Mouse (Mus musculus) CH12.LX (cell line): ENCODE results near the gene 1110059E24Rik. TPM values are rescaled to one million over a fixed set of nuclear protein-coding genes. Genes with fewer than 3 reads are reported as not detected.

Source experiments
- DNase-seq: peaks from one replicate; pipeline ENCODE4 v3.0.0-alpha.2; 2013; ENCODE audit errors: extremely low read depth
- H3K27ac ChIP-seq: 2 replicates; pipeline ENCODE4 v1.5.1; 2012; ENCODE audit warnings: low read depth, mild to moderate bottlenecking, control low read depth, moderate library complexity; ENCODE audit not compliant: insufficient read depth
- H3K27me3 ChIP-seq: replicated peaks from 2 replicates; pipeline ENCODE3; 2012; ENCODE audit warnings: inconsistent platforms
- H3K36me3 ChIP-seq, 2 experiments: replicated peaks in 1 of 2; 2 replicates each; pipeline versions ENCODE3 to v1.6.1; 2012; ENCODE audit warnings: inconsistent platforms in 1 of 2, low read length in 1 of 2, mild to moderate bottlenecking in 1 of 2, mixed read lengths in 1 of 2, moderate library complexity in 1 of 2; ENCODE audit not compliant: control insufficient read depth in 1 of 2, insufficient read depth in 1 of 2
- H3K4me1 ChIP-seq, 2 experiments: 2 replicates each; pipeline ENCODE4 v1.6.1; 2012; ENCODE audit warnings: inconsistent platforms in 1 of 2, moderate library complexity in 1 of 2; ENCODE audit not compliant: insufficient read depth in 2 of 2, control insufficient read depth in 1 of 2
- H3K4me2 ChIP-seq: 2 replicates; pipeline ENCODE4 v1.6.1; 2012; ENCODE audit warnings: low read depth, mild to moderate bottlenecking, control low read depth; ENCODE audit not compliant: poor library complexity, insufficient read depth, severe bottlenecking
- H3K4me3 ChIP-seq, 3 experiments: fragments of 150-350 bp in 1 of 3; sonication (generic) in 1 of 3; replicated peaks in 1 of 3; 2 replicates each; pipeline versions ENCODE3 to v1.5.1; 2011 to 2012; ENCODE audit warnings: low read depth in 2 of 3, low read length in 2 of 3, mild to moderate bottlenecking in 2 of 3, moderate library complexity in 2 of 3, control low read depth in 1 of 3, improper control_type of control experiment in 1 of 3, inconsistent platforms in 1 of 3, mixed read lengths in 1 of 3; ENCODE audit not compliant: poor library complexity in 1 of 3
- H3K79me2 ChIP-seq: replicated peaks from 2 replicates; pipeline ENCODE4 v1.6.1; 2012; ENCODE audit warnings: mild to moderate bottlenecking, moderate library complexity; ENCODE audit not compliant: control insufficient read depth, poor library complexity, insufficient read depth, severe bottlenecking; ENCODE audit errors: extremely low read depth
- H3K9ac ChIP-seq: 2 replicates; pipeline ENCODE4 v1.6.1; 2012; ENCODE audit warnings: low read depth, mild to moderate bottlenecking, control low read depth, moderate library complexity; ENCODE audit not compliant: insufficient read depth
- H3K9me3 ChIP-seq: replicated peaks from 2 replicates; pipeline ENCODE3; 2012; ENCODE audit warnings: low read length, inconsistent platforms, mixed read lengths
- BHLHE40 ChIP-seq: IDR thresholded peaks from 2 replicates; pipeline ENCODE4 v1.6.1; 2011; ENCODE audit warnings: mild to moderate bottlenecking, low read depth, low read length, improper control_type of control experiment
- CHD1 ChIP-seq: IDR thresholded peaks from 2 replicates; pipeline ENCODE4 v1.6.1; 2012; ENCODE audit warnings: low read depth, low read length, improper control_type of control experiment, inconsistent platforms
- CHD2 ChIP-seq: IDR thresholded peaks from 2 replicates; pipeline ENCODE4 v1.6.1; 2011; ENCODE audit warnings: low read length, improper control_type of control experiment
- CTCF ChIP-seq, 2 experiments: IDR thresholded peaks in 1 of 2; conservative IDR thresholded peaks in 1 of 2; 2 replicates each; pipeline ENCODE4 v1.5.1; 2011 to 2012; ENCODE audit warnings: low read depth in 2 of 2, low read length in 2 of 2, improper control_type of control experiment in 1 of 2, inconsistent platforms in 1 of 2, mild to moderate bottlenecking in 1 of 2, moderate library complexity in 1 of 2
- E2F4 ChIP-seq: IDR thresholded peaks from 2 replicates; pipeline ENCODE4 v1.6.1; 2011; ENCODE audit warnings: low read depth, low read length, improper control_type of control experiment; ENCODE audit not compliant: insufficient replicate concordance
- ELF1 ChIP-seq: IDR thresholded peaks from 2 replicates; pipeline ENCODE4 v1.6.1; 2014; ENCODE audit warnings: low read depth, mild to moderate bottlenecking, inconsistent platforms, low read length, improper control_type of control experiment
- EP300 ChIP-seq: IDR thresholded peaks from 2 replicates; pipeline ENCODE4 v1.6.1; 2011; ENCODE audit warnings: low read length, improper control_type of control experiment
- ETS1 ChIP-seq: conservative IDR thresholded peaks from 2 replicates; pipeline ENCODE4 v1.6.1; 2012; ENCODE audit warnings: low read depth, mild to moderate bottlenecking, inconsistent platforms, low read length, improper control_type of control experiment, moderate library complexity
- GABPA ChIP-seq: IDR thresholded peaks from 2 replicates; pipeline ENCODE4 v1.6.1; 2012; ENCODE audit warnings: low read depth, low read length, improper control_type of control experiment, inconsistent platforms; ENCODE audit not compliant: insufficient replicate concordance
- HCFC1 ChIP-seq: IDR thresholded peaks from 2 replicates; pipeline ENCODE4 v1.6.1; 2012; ENCODE audit warnings: low read depth, mild to moderate bottlenecking, inconsistent platforms, low read length, improper control_type of control experiment
- IRF4 ChIP-seq: IDR thresholded peaks from 2 replicates; pipeline ENCODE4 v1.6.1; 2014; ENCODE audit warnings: low read depth, mild to moderate bottlenecking, inconsistent platforms, low read length, improper control_type of control experiment
- JUN ChIP-seq: IDR thresholded peaks from 2 replicates; pipeline ENCODE4 v1.6.1; 2011; ENCODE audit warnings: low read depth, mild to moderate bottlenecking, low read length, improper control_type of control experiment, moderate library complexity; ENCODE audit not compliant: insufficient read depth
- JUND ChIP-seq: conservative IDR thresholded peaks from 2 replicates; pipeline ENCODE4 v1.6.1; 2011; ENCODE audit warnings: low read depth, low read length, improper control_type of control experiment
- KAT2A ChIP-seq: IDR thresholded peaks from 2 replicates; pipeline ENCODE4 v1.6.1; 2012; ENCODE audit warnings: low read length, improper control_type of control experiment, inconsistent platforms; ENCODE audit not compliant: insufficient replicate concordance
- MAFK ChIP-seq: IDR thresholded peaks from 2 replicates; pipeline ENCODE4 v1.6.1; 2011; ENCODE audit warnings: low read length, improper control_type of control experiment; ENCODE audit not compliant: insufficient replicate concordance
- MAX ChIP-seq: IDR thresholded peaks from 2 replicates; pipeline ENCODE4 v1.6.1; 2011; ENCODE audit warnings: low read length, improper control_type of control experiment
- MAZ ChIP-seq: IDR thresholded peaks from 2 replicates; pipeline ENCODE4 v1.6.1; 2012; ENCODE audit warnings: low read depth, mild to moderate bottlenecking, inconsistent platforms, low read length, improper control_type of control experiment, moderate library complexity
- MEF2A ChIP-seq: IDR thresholded peaks from 2 replicates; pipeline ENCODE4 v1.6.1; 2014; ENCODE audit warnings: low read depth, mild to moderate bottlenecking, inconsistent platforms, low read length, improper control_type of control experiment, borderline replicate concordance
- MXI1 ChIP-seq: IDR thresholded peaks from 2 replicates; pipeline ENCODE4 v1.6.1; 2011; ENCODE audit warnings: mild to moderate bottlenecking, low read depth, low read length, improper control_type of control experiment
- MYC ChIP-seq: IDR thresholded peaks from 2 replicates; pipeline ENCODE4 v1.6.1; 2011; ENCODE audit warnings: low read depth, mild to moderate bottlenecking, improper control_type of control experiment, low read length
- NELFE ChIP-seq: IDR thresholded peaks from 2 replicates; pipeline ENCODE4 v1.6.1; 2011; ENCODE audit warnings: low read depth, low read length, improper control_type of control experiment
- NRF1 ChIP-seq: IDR thresholded peaks from 2 replicates; pipeline ENCODE4 v1.6.1; 2014; ENCODE audit warnings: low read depth, mild to moderate bottlenecking, inconsistent platforms, low read length, improper control_type of control experiment, moderate library complexity
- PAX5 ChIP-seq: IDR thresholded peaks from 2 replicates; pipeline ENCODE4 v1.6.1; 2012; ENCODE audit warnings: low read length, inconsistent platforms, mixed read lengths
- POLR2A ChIP-seq: IDR thresholded peaks from 2 replicates; pipeline ENCODE4 v1.6.1; 2011; ENCODE audit warnings: low read depth, mild to moderate bottlenecking, improper control_type of control experiment, low read length
- POLR2AphosphoS2 ChIP-seq: IDR thresholded peaks from 2 replicates; pipeline ENCODE4 v1.6.1; 2011; ENCODE audit warnings: low read depth, low read length, improper control_type of control experiment
- RAD21 ChIP-seq: IDR thresholded peaks from 2 replicates; pipeline ENCODE4 v1.6.1; 2011; ENCODE audit warnings: low read depth, mild to moderate bottlenecking, low read length, improper control_type of control experiment, moderate library complexity
- RCOR1 ChIP-seq: conservative IDR thresholded peaks from 2 replicates; pipeline ENCODE4 v1.6.1; 2012; ENCODE audit warnings: low read depth, mild to moderate bottlenecking, inconsistent platforms, low read length, improper control_type of control experiment
- SIN3A ChIP-seq: IDR thresholded peaks from 2 replicates; pipeline ENCODE4 v1.6.1; 2012; ENCODE audit warnings: low read length, improper control_type of control experiment, inconsistent platforms
- SMC3 ChIP-seq: IDR thresholded peaks from 2 replicates; pipeline ENCODE4 v1.6.1; 2011; ENCODE audit warnings: low read depth, low read length, improper control_type of control experiment
- TBP ChIP-seq: conservative IDR thresholded peaks from 2 replicates; pipeline ENCODE4 v1.6.1; 2011; ENCODE audit warnings: low read depth, low read length, improper control_type of control experiment
- TCF12 ChIP-seq: IDR thresholded peaks from 2 replicates; pipeline ENCODE4 v1.6.1; 2014; ENCODE audit warnings: low read depth, mild to moderate bottlenecking, inconsistent platforms, low read length, improper control_type of control experiment
- UBTF ChIP-seq: IDR thresholded peaks from 2 replicates; pipeline ENCODE4 v1.6.1; 2012; ENCODE audit warnings: low read depth, mild to moderate bottlenecking, inconsistent platforms, low read length, improper control_type of control experiment, moderate library complexity
- USF1 ChIP-seq: IDR thresholded peaks from 2 replicates; pipeline ENCODE4 v1.6.1; 2014; ENCODE audit warnings: low read depth, mild to moderate bottlenecking, inconsistent platforms, low read length, improper control_type of control experiment
- USF2 ChIP-seq: conservative IDR thresholded peaks from 2 replicates; pipeline ENCODE4 v1.6.1; 2011; ENCODE audit warnings: low read depth, low read length, improper control_type of control experiment
- ZC3H11A ChIP-seq: IDR thresholded peaks from 2 replicates; pipeline ENCODE4 v1.6.1; 2012; ENCODE audit warnings: low read depth, mild to moderate bottlenecking, inconsistent platforms, low read length, improper control_type of control experiment
- ZKSCAN1 ChIP-seq: IDR thresholded peaks from 2 replicates; pipeline ENCODE4 v1.6.1; 2012; ENCODE audit warnings: low read depth, inconsistent platforms, low read length, improper control_type of control experiment, borderline replicate concordance
- ZMIZ1 ChIP-seq: IDR thresholded peaks from 2 replicates; pipeline ENCODE4 v1.6.1; 2012; ENCODE audit warnings: low read depth, mild to moderate bottlenecking, inconsistent platforms, low read length, improper control_type of control experiment
- ZNF384 ChIP-seq: IDR thresholded peaks from 2 replicates; pipeline ENCODE4 v1.6.1; 2012; ENCODE audit warnings: low read depth, low read length, improper control_type of control experiment, inconsistent platforms
- dilution Hi-C: fragments of 300-500 bp; cut with MboI; formaldehyde crosslinking; loops from 2 replicates; pipeline ENCODE4 v1.14.3; 2020; ENCODE audit warnings: low sequenced_read_pairs; ENCODE audit not compliant: extremely low pct_unique_long_range_greater_than_20kb, extremely low pct_ligation_motif_present
- in situ Hi-C: fragments of 300-500 bp; cut with MboI; formaldehyde crosslinking; loops from 3 replicates; pipeline ENCODE4 v1.14.3; 2019; ENCODE audit warnings: low sequenced_read_pairs, low pct_ligation_motif_present, low pct_unique_long_range_greater_than_20kb, mixed read lengths
- polyA plus RNA-seq: library from polyadenylated mRNA; unstranded; fragments of >175 nt; gene quantifications from 2 replicates; pipeline ENCODE4 v1.2.1, GENCODE M21; 2012; ENCODE audit warnings: low read depth; ENCODE audit not compliant: insufficient read length
- total RNA-seq, 2 experiments: library from RNA; depleted of rRNA; stranded (reverse); fragments of 300-350 nt in 1 of 2; fragments of >200 nt in 1 of 2; gene quantifications; 2 replicates each; pipeline ENCODE4 v1.2.3; 2012 to 2014

Gene 1110059E24Rik
- total and polyA plus RNA-seq, 3 experiments, result 25.5 to 106 (median 38.8) TPM

DNA sequence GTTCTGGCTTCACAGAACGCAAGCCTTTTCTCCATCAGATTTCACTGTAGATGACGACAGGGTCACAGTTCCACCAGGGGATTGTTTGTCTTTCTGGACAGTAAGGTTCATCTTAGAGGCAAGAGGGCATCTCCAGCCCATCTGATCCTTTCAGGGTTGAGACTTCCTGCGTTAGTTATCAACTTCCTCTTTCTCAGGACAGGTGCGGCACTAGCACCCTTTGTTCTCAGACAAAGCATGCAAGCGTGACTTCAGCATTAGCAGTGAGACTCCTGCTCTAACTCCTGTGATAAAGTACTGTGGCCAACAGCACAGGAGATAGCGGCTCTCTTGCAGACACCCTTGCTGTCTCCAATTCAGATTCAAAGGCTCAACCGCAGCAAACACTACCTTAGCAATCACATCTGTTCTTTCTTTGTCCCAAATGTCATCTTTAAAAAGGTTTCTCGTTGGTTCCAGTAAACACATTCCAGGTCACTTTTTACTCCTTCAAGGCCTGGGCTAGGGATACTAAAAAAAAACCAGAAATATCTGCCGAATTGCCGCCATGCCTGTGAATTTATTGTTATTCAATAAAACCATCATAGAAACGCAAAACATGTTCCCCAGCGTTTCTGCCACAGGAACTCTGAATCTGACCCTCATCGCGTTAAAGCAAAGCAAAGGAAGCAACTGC is 22.0 kb downstream of the 1110059E24Rik start:
- Histone ChIP-seq H3K79me2 (peaks cover 23% of the 10 kb centered on the region), H3K9ac (peak overlapping the region; percentile 53), H3K4me1 (peaks cover 11 to 52% of the 10 kb centered on the region in 2 experiments), H3K36me3 (peaks cover 3 to 6% of the 10 kb centered on the region in 2 experiments), H3K4me2 (peak overlapping the region; percentile 97), H3K4me3 (peak overlapping the region; percentile 32 to 47 (median 40))
- in situ Hi-C loops (no loop called here), dilution Hi-C loops (no loop called here)
- peak; percentile 88 for DNase-seq
- TF ChIP-seq USF2 (no peak), NRF1 (no peak), NELFE (no peak), CHD1 (no peak), CTCF (conservative IDR thresholded peaks at IDR 0.05 in 1 of 2, IDR thresholded peaks at IDR 0.05 in 1 of 2; ENCODE audit: low read depth in 2 of 2, low read length in 2 of 2) (no peak), TCF12 (peak; percentile 55; the same call in 1 of the 2 replicates), USF1 (no peak), RAD21 (no peak; the same call in 1 of the 2 replicates), ZNF384 (no peak), TBP (peak; percentile 30; the same call in 1 of the 2 replicates), CHD2 (no peak), E2F4 (no peak), POLR2A (peak; percentile 59), RCOR1 (peak; percentile 57; the same call in 1 of the 2 replicates), GABPA (no peak), SIN3A (0 out of 2 replicates have a peak, but pooled peaks have one; percentile 30), ETS1 (peak; percentile 62), SMC3 (no peak), EP300 (peak; percentile 76), MAFK (no peak), POLR2AphosphoS2 (no peak), JUN (no peak), MAX (peak; percentile 57; the same call in 1 of the 2 replicates), ZC3H11A (no peak), ZMIZ1 (no peak), PAX5 (peak; percentile 84), MYC (peak; percentile 74), MAZ (no peak), IRF4 (peak; percentile 14; the same call in 1 of the 2 replicates), ELF1 (0 out of 2 replicates have a peak, but pooled peaks have one; percentile 8), HCFC1 (0 out of 2 replicates have a peak, but pooled peaks have one; percentile 15), MEF2A (no peak), JUND (no peak), KAT2A (no peak), MXI1 (peak; percentile 76), ZKSCAN1 (no peak), BHLHE40 (peak; percentile 86), UBTF (no peak)
- TF ChIP-seq, all 38 proteins: peak for 15
- Histone ChIP-seq H3K9me3 (no peaks in the 10 kb centered on the region), H3K27me3 (no peaks in the 10 kb centered on the region), H3K27ac (peak overlapping the region; percentile 60)
